Mouse (Mus musculus) CH12.LX (cell line): ENCODE data around the gene Gm45713.

Source experiments
- CTCF ChIP-seq, 2 experiments: IDR thresholded peaks in 1 of 2; conservative IDR thresholded peaks in 1 of 2; 2 replicates each; pipeline ENCODE4 v1.5.1; 2011 to 2012; ENCODE audit warnings: low read depth in 2 of 2, low read length in 2 of 2, improper control_type of control experiment in 1 of 2, inconsistent platforms in 1 of 2, mild to moderate bottlenecking in 1 of 2, moderate library complexity in 1 of 2
- HCFC1 ChIP-seq: IDR thresholded peaks from 2 replicates; pipeline ENCODE4 v1.6.1; 2012; ENCODE audit warnings: low read depth, mild to moderate bottlenecking, inconsistent platforms, low read length, improper control_type of control experiment

- TF ChIP-seq HCFC1: no peak
- no peak for TF ChIP-seq CTCF (conservative IDR thresholded peaks at IDR 0.05 in 1 of 2, IDR thresholded peaks at IDR 0.05 in 1 of 2; ENCODE audit: low read depth in 2 of 2, low read length in 2 of 2)
Observed at GRCm38 (mm10) chr7:45153586-45153985, 17.6 kb upstream of the Gm45713 start.
